Mouse (Mus musculus) ZHBTc4 (cell line): ENCODE data around the gene Sgms2.

Experiments used
- DNase-seq: peaks from one replicate; pipeline ENCODE4 v3.0.0-alpha.2; 2011; ENCODE audit warnings: low read depth, low spot score

Sgms2 gene

GRCm38 (mm10) chr3:131491361-131491925, at the start of gene Sgms2:
Gene Sgms2, minus strand, starts transcription at chr3:131491411.
- no peak for DNase-seq

GRCm38 (mm10) chr3:131525229-131525628, 34.0 kb upstream of the Sgms2 start:
- no peak for DNase-seq

- DNase-seq = peak; percentile 52
These were observed 33.6 kb upstream of the Sgms2 start for GRCm38 (mm10) chr3:131524779-131525178.

- no peak for DNase-seq
These were observed 33.0 kb upstream of the Sgms2 start for GRCm38 (mm10) chr3:131524210-131524609.

- DNase-seq = no peak
These were observed 32.5 kb upstream of the Sgms2 start for GRCm38 (mm10) chr3:131523749-131524148.

- no peak for DNase-seq
These were observed 31.0 kb upstream of the Sgms2 start for GRCm38 (mm10) chr3:131522243-131522642.

GRCm38 (mm10) chr3:131521206-131521605, 30.0 kb upstream of the Sgms2 start:
- DNase-seq = peak; percentile 66

GRCm38 (mm10) chr3:131517756-131518155, 26.5 kb upstream of the Sgms2 start:
- DNase-seq = no peak

- no peak for DNase-seq
These were observed 25.3 kb upstream of the Sgms2 start for GRCm38 (mm10) chr3:131516332-131516999.

GRCm38 (mm10) chr3:131511616-131512015, 20.4 kb upstream of the Sgms2 start:
- DNase-seq = no peak

- no peak for DNase-seq
These were observed 16.8 kb upstream of the Sgms2 start for GRCm38 (mm10) chr3:131508024-131508423.

GRCm38 (mm10) chr3:131504595-131505223, 13.5 kb upstream of the Sgms2 start:
- DNase-seq = no peak

- no peak for DNase-seq
These were observed 10.6 kb upstream of the Sgms2 start for GRCm38 (mm10) chr3:131501677-131502370.

- no peak for DNase-seq
These were observed 8.4 kb upstream of the Sgms2 start for GRCm38 (mm10) chr3:131499651-131500050.

- no peak for DNase-seq
These were observed 5.4 kb upstream of the Sgms2 start for GRCm38 (mm10) chr3:131496506-131497122.

GRCm38 (mm10) chr3:131495076-131495475, 3.9 kb upstream of the Sgms2 start:
- no peak for DNase-seq

GRCm38 (mm10) chr3:131493194-131493593, 2.0 kb upstream of the Sgms2 start:
- DNase-seq = no peak

GRCm38 (mm10) chr3:131491980-131492379, 769 bp upstream of the Sgms2 start:
- no peak for DNase-seq

- peak; percentile 88 for DNase-seq
These were observed 885 bp downstream of the Sgms2 start for GRCm38 (mm10) chr3:131490143-131490908.

GRCm38 (mm10) chr3:131489657-131490142, 1.5 kb downstream of the Sgms2 start:
- peak; percentile 62 for DNase-seq

GRCm38 (mm10) chr3:131488969-131489368, 2.2 kb downstream of the Sgms2 start:
- DNase-seq = no peak
